Mouse (Mus musculus) limb, embryonic 10.5 days (tissue): ENCODE measurements around the gene Kctd21. TPM values are rescaled to one million over a fixed set of nuclear protein-coding genes. Genes with fewer than 3 reads are reported as not detected.

Experiments used
- DNase-seq: peaks from one replicate; pipeline ENCODE4 v3.0.0-alpha.2; 2017; ENCODE audit warnings: low spot score
- H3K27ac ChIP-seq: fragments of 300-500 bp; sonication (generic); 2 replicates; pipeline ENCODE4 v1.5.1; 2016; ENCODE audit warnings: mild to moderate bottlenecking
- H3K27me3 ChIP-seq: fragments of 300-500 bp; sonication (generic); 2 replicates; pipeline ENCODE4 v1.6.1; 2016; ENCODE audit warnings: low read depth, mild to moderate bottlenecking; ENCODE audit not compliant: poor library complexity, severe bottlenecking
- H3K36me3 ChIP-seq: fragments of 300-500 bp; sonication (generic); 2 replicates; pipeline ENCODE4 v1.6.1; 2016; ENCODE audit warnings: mild to moderate bottlenecking, moderate library complexity
- H3K4me1 ChIP-seq: fragments of 300-500 bp; sonication (generic); 2 replicates; pipeline ENCODE4 v1.6.1; 2016
- H3K4me3 ChIP-seq: fragments of 300-500 bp; sonication (generic); 2 replicates; pipeline ENCODE4 v1.5.1; 2016; ENCODE audit warnings: mild to moderate bottlenecking, moderate library complexity
- H3K9me3 ChIP-seq: fragments of 300-500 bp; sonication (generic); replicated peaks from 2 replicates; pipeline ENCODE4 v1.6.1; 2016; ENCODE audit warnings: mild to moderate bottlenecking
- WGBS: fragments of 180-500 bp; shearing (Covaris S2); methylation state at CpG from one replicate; pipeline ENCODE4 v1.1.7; 2016; 5-methylcytosine and 5-hydroxymethylcytosine counted together
- polyA plus RNA-seq: library from polyadenylated mRNA; unstranded; fragments of >200 nt; fragmentation: Nextera tagmentation; extraction: Ambion mirVana; gene quantifications from 2 replicates; pipeline ENCODE4 v1.2.1, GENCODE M21; 2016

Gene Kctd21
- polyA plus RNA-seq, 1 experiment from 2014 or later, result 3.5 TPM

- Histone ChIP-seq H3K9me3 (no peaks in the 10 kb centered on the region), H3K27me3 (no peaks in the 10 kb centered on the region), H3K27ac (no peak overlapping the region), H3K36me3 (peaks cover 39% of the 10 kb centered on the region), H3K4me1 (no peaks in the 10 kb centered on the region), H3K4me3 (no peak overlapping the region)
- DNase-seq, result peak; percentile 15
- 72% methylated on average over 1 of the region's 1 CpGs for WGBS
Measured at GRCm38 (mm10) chr7:97307546-97307945, 24.6 kb upstream of the Kctd21 start.

- Histone ChIP-seq H3K36me3 (peaks cover 38% of the 10 kb centered on the region), H3K27ac (no peak overlapping the region), H3K4me3 (no peak overlapping the region), H3K9me3 (no peaks in the 10 kb centered on the region), H3K27me3 (no peaks in the 10 kb centered on the region), H3K4me1 (no peaks in the 10 kb centered on the region)
- WGBS, result 90% methylated on average over 4 of the region's 4 CpGs
- DNase-seq, result no peak
Measured at GRCm38 (mm10) chr7:97309461-97310340, 22.4 kb upstream of the Kctd21 start.

- Histone ChIP-seq H3K36me3 (peaks cover 35% of the 10 kb centered on the region), H3K27ac (no peak overlapping the region), H3K4me1 (no peaks in the 10 kb centered on the region), H3K4me3 (no peak overlapping the region), H3K9me3 (no peaks in the 10 kb centered on the region), H3K27me3 (no peaks in the 10 kb centered on the region)
- DNase-seq, result no peak
- WGBS, result 86% methylated on average over 3 of the region's 3 CpGs
Measured at GRCm38 (mm10) chr7:97310341-97310635, 21.8 kb upstream of the Kctd21 start.

- 89% methylated on average over 14 of the region's 14 CpGs for WGBS
- H3K4me1 ChIP-seq, result no peaks in the 10 kb centered on the region
- H3K36me3 ChIP-seq, result peaks cover 31% of the 10 kb centered on the region
- H3K4me3 ChIP-seq, result no peak overlapping the region
- no peaks in the 10 kb centered on the region for H3K9me3 ChIP-seq
- no peak overlapping the region for H3K27ac ChIP-seq
- H3K27me3 ChIP-seq, result no peaks in the 10 kb centered on the region
- no peak for DNase-seq
Measured at GRCm38 (mm10) chr7:97311620-97312019, 20.5 kb upstream of the Kctd21 start.

- 94% methylated on average over 17 of the region's 17 CpGs for WGBS
Measured at GRCm38 (mm10) chr7:97312196-97312595, 19.9 kb upstream of the Kctd21 start.

GRCm38 (mm10) chr7:97312856-97313255 is 19.3 kb upstream of the Kctd21 start:
- DNase-seq, result no peak
- no peaks in the 10 kb centered on the region for H3K9me3 ChIP-seq
- H3K36me3 ChIP-seq, result peaks cover 31% of the 10 kb centered on the region
- H3K27ac ChIP-seq, result no peak overlapping the region
- H3K4me3 ChIP-seq, result no peak overlapping the region
- H3K27me3 ChIP-seq, result no peaks in the 10 kb centered on the region
- 90% methylated on average over 6 of the region's 6 CpGs for WGBS
- no peaks in the 10 kb centered on the region for H3K4me1 ChIP-seq

More at GRCm38 (mm10) chr7:97312196-97312595, 19.9 kb upstream of the Kctd21 start:
- Histone ChIP-seq H3K4me3 (no peak overlapping the region), H3K4me1 (no peaks in the 10 kb centered on the region), H3K36me3 (peaks cover 31% of the 10 kb centered on the region), H3K27me3 (no peaks in the 10 kb centered on the region), H3K9me3 (no peaks in the 10 kb centered on the region), H3K27ac (no peak overlapping the region)
- DNase-seq, result no peak

GRCm38 (mm10) chr7:97313364-97313995 is 18.6 kb upstream of the Kctd21 start:
- DNase-seq, result no peak
- WGBS, result 79% methylated on average over 7 of the region's 7 CpGs
- Histone ChIP-seq H3K36me3 (peaks cover 27% of the 10 kb centered on the region), H3K9me3 (no peaks in the 10 kb centered on the region), H3K4me3 (no peak overlapping the region), H3K27me3 (no peaks in the 10 kb centered on the region), H3K4me1 (no peaks in the 10 kb centered on the region), H3K27ac (no peak overlapping the region)

GRCm38 (mm10) chr7:97314646-97315045 is 17.5 kb upstream of the Kctd21 start:
- 92% methylated on average over 5 of the region's 5 CpGs for WGBS
- H3K4me1 ChIP-seq, result no peaks in the 10 kb centered on the region
- H3K9me3 ChIP-seq, result no peaks in the 10 kb centered on the region
- H3K27me3 ChIP-seq, result no peaks in the 10 kb centered on the region
- no peak for DNase-seq
- H3K4me3 ChIP-seq, result no peak overlapping the region
- peaks cover 23% of the 10 kb centered on the region for H3K36me3 ChIP-seq
- no peak overlapping the region for H3K27ac ChIP-seq

- Histone ChIP-seq H3K27me3 (no peaks in the 10 kb centered on the region), H3K4me3 (no peak overlapping the region), H3K4me1 (no peaks in the 10 kb centered on the region), H3K27ac (no peak overlapping the region), H3K36me3 (peaks cover 18% of the 10 kb centered on the region), H3K9me3 (no peaks in the 10 kb centered on the region)
- WGBS, result 87% methylated on average over 6 of the region's 6 CpGs
- DNase-seq, result no peak
Measured at GRCm38 (mm10) chr7:97315656-97316055, 16.5 kb upstream of the Kctd21 start.

GRCm38 (mm10) chr7:97317706-97318105 is 14.4 kb upstream of the Kctd21 start:
- Histone ChIP-seq H3K36me3 (0 out of 2 replicates have a peak, but pooled peaks cover 3% of the 10 kb centered on the region), H3K27ac (no peak overlapping the region), H3K27me3 (no peaks in the 10 kb centered on the region), H3K4me1 (peaks cover 2% of the 10 kb centered on the region; the same call in 1 of the 2 replicates), H3K4me3 (no peak overlapping the region), H3K9me3 (no peaks in the 10 kb centered on the region)
- DNase-seq, result no peak
- WGBS, result 89% methylated on average over 3 of the region's 3 CpGs

- no peak overlapping the region for H3K4me3 ChIP-seq
- no peak overlapping the region for H3K27ac ChIP-seq
- H3K9me3 ChIP-seq, result no peaks in the 10 kb centered on the region
- 91% methylated on average over 8 of the region's 8 CpGs for WGBS
- no peak for DNase-seq
- H3K4me1 ChIP-seq, result peaks cover 11% of the 10 kb centered on the region
- H3K27me3 ChIP-seq, result peaks cover 51% of the 10 kb centered on the region
- H3K36me3 ChIP-seq, result 0 out of 2 replicates have a peak, but pooled peaks cover 3% of the 10 kb centered on the region
Measured at GRCm38 (mm10) chr7:97324342-97324741, 7.8 kb upstream of the Kctd21 start.

- DNase-seq, result peak; percentile 50
- WGBS, result 12% methylated on average over 96 of the region's 96 CpGs
- Histone ChIP-seq H3K4me3 (peak overlapping the region; percentile 50), H3K27me3 (peaks cover 52% of the 10 kb centered on the region), H3K36me3 (no peaks in the 10 kb centered on the region), H3K9me3 (no peaks in the 10 kb centered on the region), H3K4me1 (peaks cover 11% of the 10 kb centered on the region), H3K27ac (peak overlapping the region; percentile 46; the same call in 1 of the 2 replicates)
Measured at GRCm38 (mm10) chr7:97325156-97325985, 6.8 kb upstream of the Kctd21 start.

- no peaks in the 10 kb centered on the region for H3K36me3 ChIP-seq
- H3K4me1 ChIP-seq, result peaks cover 24% of the 10 kb centered on the region
- peaks cover 52% of the 10 kb centered on the region for H3K27me3 ChIP-seq
- WGBS, result 95% methylated on average over 4 of the region's 4 CpGs
- H3K27ac ChIP-seq, result no peak overlapping the region
- DNase-seq, result no peak
- H3K9me3 ChIP-seq, result no peaks in the 10 kb centered on the region
- H3K4me3 ChIP-seq, result no peak overlapping the region
Measured at GRCm38 (mm10) chr7:97327376-97327775, 4.8 kb upstream of the Kctd21 start.
